Mouse (Mus musculus): Measurements from ENCODE around the gene Qsox2.

- TF ChIP-seq CTCF (IDR thresholded peaks at IDR 0.05; ENCODE audit: borderline replicate concordance, insufficient read depth, low read depth, low read length): no peak
- TF ChIP-seq POLR2A (IDR thresholded peaks at IDR 0.05; ENCODE audit: borderline replicate concordance, insufficient read depth, low read length): no peak
These were observed 28.9 kb upstream of the Qsox2 start for GRCm38 (mm10) chr2:26266066-26266742.

All from cerebellum, adult 2 months (tissue).